Mouse (Mus musculus) gastrocnemius, adult 8-10 months (tissue): ENCODE measurements at regions not wholly inside any gene's neighbourhood (a gene's known extent, or its start where the extent isn't known, plus 50 kb on each side); places are given as distances from the start of the nearest gene placed in this dataset.
A peak's percentile ranks its signal among the peaks of the same experiment; 100 is the strongest.

Experiments
- DNase-seq, 2 experiments: peaks; one replicate each; pipeline ENCODE4 v3.0.0; 2022; ENCODE audit warnings: low spot score in 2 of 2

- DNase-seq, result no peak
Measured at GRCm38 (mm10) chr2:172770606-172771005, 169.5 kb downstream of the Bmp7 start.

GRCm38 (mm10) chr2:172773176-172773575, 166.9 kb downstream of the Bmp7 start:
- peak in 1 of 2 experiments; percentile 10 for DNase-seq

GRCm38 (mm10) chr2:172776485-172776884, 163.6 kb downstream of the Bmp7 start:
- DNase-seq, result no peak

GRCm38 (mm10) chr2:172777774-172778173, 162.3 kb downstream of the Bmp7 start:
- no peak for DNase-seq

DNA sequence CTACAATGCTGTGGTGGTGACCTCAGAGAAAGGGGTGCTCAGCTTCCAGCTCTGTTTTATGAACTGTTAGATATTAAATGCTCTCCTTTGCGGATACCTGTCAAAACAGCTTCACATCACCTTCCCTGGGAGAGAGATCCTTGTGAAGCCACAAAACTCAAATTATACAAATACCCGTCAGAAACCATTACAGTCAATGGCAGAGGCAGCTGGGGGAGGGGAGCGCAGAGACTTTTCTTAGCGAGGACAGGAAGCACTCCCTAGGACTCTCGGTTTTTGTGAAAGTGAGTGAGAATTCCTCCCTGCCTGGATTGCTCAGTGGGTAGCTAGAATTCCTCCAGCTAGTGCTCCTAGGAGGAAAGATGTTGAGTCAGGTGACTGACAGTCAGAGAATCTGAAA, 161.0 kb downstream of the Bmp7 start:
- DNase-seq, result no peak

DNA sequence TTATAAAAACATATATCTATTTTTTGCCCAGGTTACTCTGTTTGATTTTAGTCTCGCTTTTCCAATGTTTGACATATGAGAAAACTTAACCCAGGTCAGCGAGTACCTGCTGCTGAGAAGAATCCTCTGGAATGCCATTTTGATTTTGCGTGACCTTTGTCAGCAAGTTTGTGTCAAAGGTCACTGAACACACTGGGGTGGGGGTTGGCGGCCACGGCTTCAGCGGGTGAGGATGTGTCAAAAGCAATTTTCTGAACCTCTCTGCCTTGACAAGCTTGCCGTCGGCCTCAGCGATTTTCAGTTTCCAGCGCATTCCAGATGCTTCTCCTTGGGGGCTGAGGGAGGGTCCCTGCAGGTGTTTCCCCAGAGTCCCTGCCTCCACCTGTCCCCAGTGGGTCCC, 157.4 kb downstream of the Bmp7 start:
- no peak for DNase-seq

DNA sequence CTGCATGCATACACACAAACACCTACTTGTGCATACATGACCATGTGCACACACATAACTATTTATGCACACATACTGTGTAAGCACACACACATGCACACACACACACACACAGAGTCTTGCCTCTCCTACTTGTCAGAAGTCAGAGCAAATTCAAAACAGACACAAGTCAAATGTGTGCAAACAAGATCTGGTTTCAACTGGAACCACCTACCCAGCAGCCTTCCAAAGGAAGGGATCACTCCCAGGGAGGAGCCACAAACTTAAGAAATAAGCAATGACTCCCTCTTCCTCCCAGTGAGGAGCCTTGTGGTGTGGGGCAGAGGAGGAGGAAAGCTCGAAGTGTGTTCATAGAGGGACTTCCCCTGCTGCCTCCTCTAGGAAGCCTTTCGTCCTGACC, 153.8 kb downstream of the Bmp7 start:
- no peak for DNase-seq

DNA sequence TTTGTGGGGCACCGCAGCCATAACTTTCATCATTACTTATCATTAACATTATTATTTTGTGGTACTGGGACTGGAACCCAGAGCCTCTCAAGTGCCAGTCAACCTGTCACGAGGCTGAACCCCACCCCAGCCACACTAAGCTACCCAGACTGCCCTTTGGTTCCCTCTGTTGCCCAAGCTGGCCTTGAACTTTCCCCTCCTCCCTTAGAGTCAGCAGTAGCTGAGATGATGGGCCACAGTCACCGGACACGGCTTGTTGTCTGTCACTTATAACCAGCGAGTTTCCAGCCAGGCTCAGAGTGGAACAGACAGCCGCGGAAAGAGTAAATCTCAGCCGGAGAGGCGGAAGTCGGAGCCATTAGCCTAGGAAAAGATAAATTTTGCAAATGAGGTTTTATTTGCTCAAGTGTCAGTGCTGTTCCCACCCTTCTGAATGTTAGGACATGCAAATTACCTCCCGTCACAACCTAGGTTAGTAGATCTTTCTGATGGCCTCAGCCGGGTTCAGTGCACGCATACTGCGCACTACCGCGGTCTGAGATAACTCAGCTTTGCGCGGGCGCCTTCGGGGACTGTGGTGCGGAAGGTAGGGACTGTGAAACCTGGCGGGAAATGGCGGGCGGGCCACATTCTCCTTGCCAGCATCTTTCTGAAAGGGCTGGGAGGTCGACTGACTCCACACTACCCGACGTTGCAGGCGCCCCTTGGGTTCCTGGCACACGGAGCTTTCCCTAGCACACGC, 152.7 kb downstream of the Bmp7 start:
- no peak for DNase-seq

GRCm38 (mm10) chr2:172789260-172789659, 150.9 kb downstream of the Bmp7 start:
- DNase-seq, result no peak

DNA sequence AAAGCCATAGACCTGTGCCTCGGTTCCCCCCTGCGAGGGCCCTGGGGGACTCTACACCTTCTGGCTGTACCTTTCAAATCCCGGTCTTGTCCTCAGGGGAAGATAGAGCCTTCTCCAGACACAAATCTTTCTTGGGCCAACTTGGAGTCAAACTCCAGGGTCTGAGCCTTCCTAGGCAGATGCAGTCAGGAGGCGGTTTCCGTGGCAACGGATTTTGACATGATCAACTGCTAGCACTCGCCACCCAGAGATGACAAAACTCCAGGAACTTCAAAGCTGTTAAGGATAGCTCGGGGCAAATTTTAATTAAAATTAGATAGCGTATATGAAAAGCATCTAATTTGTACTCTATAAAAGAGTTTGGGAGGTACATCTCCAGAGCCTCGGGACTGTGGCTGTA, 147.6 kb downstream of the Bmp7 start:
- no peak for DNase-seq

DNA sequence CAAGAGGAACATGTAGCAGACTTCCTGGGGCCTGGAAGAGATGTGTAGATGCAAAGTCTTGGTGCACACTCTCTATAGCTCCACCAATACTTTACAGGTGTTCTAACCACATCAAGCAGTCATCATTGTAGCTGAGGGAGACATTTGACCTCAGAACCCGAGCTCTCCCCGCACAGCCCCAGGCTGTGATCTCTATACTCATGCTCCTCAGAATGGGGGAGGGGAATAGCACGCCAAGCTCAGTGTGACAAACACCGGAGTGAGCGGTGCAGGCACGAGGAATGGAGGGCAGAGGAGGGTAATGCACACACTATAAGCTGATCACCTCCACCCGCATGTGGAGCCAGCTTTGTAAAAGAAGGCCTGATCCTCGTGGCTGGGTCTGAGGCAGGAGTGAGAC, 146.1 kb downstream of the Bmp7 start:
- DNase-seq, result no peak

DNA sequence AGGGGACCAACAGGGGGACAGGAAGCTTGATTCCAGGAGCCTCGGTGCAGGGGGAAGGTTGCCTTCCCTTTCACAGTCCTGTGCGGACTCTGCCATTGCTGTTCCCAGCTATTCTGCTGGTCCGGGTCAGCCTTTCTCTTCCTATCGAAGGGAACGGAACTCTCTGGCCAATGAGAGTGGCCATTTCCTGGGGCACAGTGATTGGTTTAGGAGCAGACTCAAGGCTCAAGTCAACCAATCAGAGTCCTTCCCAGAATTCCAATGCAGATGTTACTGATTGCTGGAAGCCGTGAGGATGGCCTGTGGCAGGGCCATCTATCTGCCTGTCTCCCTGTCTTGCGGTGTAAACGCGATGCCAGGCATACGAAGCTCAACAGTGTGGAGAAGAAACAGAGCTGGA, 145.3 kb downstream of the Bmp7 start:
- no peak for DNase-seq

GRCm38 (mm10) chr2:172796104-172796503, 144.0 kb downstream of the Bmp7 start:
- DNase-seq, result no peak

- DNase-seq, result no peak
Measured at GRCm38 (mm10) chr2:172796955-172797354, 143.2 kb downstream of the Bmp7 start.

GRCm38 (mm10) chr2:172799951-172800350, 140.2 kb downstream of the Bmp7 start:
- DNase-seq, result no peak

DNA sequence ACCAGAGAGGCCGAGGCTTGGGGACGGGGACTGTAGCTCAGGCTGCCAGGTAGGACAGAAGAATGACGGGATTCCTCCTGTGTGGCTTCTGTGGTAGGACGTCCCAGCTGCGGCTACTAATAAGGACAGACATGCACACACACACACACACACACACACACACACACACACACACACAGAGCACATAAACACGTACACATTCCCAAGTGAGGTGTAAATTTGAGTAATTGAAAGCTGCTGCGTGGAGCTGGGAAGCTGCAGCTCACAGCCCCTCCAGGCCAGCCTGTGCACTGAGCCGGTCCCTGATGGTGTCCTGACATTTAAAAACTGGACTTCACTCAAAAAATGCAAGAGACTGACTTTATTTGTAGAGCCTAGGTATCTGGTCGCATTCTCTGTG, 139.3 kb downstream of the Bmp7 start:
- DNase-seq, result no peak

GRCm38 (mm10) chr2:172801804-172802203, 138.3 kb downstream of the Bmp7 start:
- DNase-seq, result no peak

DNA sequence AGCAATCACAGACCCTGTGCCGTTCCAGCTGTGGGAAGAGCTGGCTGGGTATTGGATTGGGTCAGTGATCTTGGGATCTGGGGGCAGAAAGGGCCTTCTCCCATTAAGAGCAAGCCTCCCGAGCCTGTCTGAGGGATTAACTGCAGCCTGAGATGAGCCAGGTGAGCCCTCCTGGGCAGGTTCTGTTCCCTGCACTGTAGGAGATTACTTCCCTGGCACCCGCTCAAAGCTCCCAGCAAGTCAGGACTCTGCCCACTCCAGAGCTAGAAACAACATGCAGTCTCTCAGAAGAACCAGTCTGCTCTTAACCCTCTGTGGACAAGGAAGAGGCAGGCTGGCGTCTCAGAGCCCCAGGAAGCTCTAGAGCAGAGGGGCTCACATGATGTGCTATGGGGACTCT, 132.7 kb downstream of the Bmp7 start:
- no peak for DNase-seq

GRCm38 (mm10) chr2:172809306-172809705, 130.8 kb downstream of the Bmp7 start:
- DNase-seq, result no peak

- DNase-seq, result no peak
Measured at GRCm38 (mm10) chr2:172813319-172813718, 126.8 kb downstream of the Bmp7 start.

DNA sequence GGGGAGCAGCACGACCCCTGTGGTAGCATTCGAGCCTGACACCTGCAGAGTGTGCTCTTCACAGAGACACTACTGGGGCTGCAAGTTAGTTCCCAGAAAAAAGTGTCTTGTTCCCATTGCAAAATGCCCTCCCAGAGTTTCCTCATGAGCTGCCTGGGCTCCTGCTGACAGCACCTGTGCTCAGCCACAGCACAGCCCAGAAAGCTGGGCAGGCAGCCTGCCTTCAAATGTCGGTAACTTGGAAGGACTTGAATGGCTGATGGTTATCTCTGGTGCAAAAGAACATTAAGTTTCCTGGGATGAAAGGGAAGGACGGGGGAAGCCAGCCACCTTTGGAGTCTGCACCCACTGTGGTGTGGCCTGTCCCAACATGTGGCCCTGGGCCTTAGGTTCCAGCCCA, 126.2 kb downstream of the Bmp7 start:
- no peak for DNase-seq

GRCm38 (mm10) chr2:172815146-172815545, 125.0 kb downstream of the Bmp7 start:
- DNase-seq, result no peak

DNA sequence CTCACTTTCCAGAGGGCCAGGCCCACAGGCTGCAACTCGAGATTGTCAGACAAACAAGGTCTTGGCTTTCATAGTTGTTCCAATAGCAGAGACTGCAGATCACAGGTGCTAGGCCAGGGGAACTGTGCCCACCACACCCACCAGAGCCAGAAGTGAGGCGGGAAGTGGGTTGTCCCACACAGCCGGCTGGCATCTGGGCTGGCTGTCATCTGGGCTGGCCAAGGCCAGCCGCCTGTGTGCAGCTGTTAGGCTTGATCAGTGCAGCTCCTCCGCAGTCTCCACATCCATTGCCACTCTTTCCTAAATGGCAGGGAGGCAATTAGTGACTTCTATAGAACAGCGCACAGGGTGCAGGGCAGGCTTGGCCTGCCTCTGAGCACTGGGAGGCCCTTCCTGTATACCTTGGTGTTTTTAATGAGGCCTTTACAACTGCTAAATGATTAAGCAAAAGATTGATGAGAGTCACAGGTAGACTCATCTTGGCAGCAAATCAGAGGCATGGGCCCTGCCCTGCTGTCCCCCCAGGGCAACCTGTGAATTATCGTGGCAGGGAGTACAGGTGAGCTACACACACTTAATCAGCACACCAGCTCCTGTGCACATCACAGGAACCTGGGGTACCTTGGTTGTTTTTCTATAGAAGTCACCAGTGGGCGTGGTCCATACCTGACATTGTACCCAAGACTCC, 122.9 kb downstream of the Bmp7 start:
- no peak for DNase-seq
